Mouse (Mus musculus) liver, postnatal 0 days (tissue): Measurements from ENCODE around the gene 2610318N02Rik.
A peak's percentile ranks its signal among the peaks of the same experiment; 100 is the strongest.

Source experiments
- CTCF ChIP-seq: sonication (generic); IDR thresholded peaks from 2 replicates; pipeline ENCODE4 v1.5.1; 2016; ENCODE audit warnings: antibody characterized with exemption, low read depth
- EP300 ChIP-seq: IDR thresholded peaks from 2 replicates; pipeline ENCODE4 v1.6.1; 2016; ENCODE audit warnings: antibody characterized with exemption, low read depth, mild to moderate bottlenecking

DNA sequence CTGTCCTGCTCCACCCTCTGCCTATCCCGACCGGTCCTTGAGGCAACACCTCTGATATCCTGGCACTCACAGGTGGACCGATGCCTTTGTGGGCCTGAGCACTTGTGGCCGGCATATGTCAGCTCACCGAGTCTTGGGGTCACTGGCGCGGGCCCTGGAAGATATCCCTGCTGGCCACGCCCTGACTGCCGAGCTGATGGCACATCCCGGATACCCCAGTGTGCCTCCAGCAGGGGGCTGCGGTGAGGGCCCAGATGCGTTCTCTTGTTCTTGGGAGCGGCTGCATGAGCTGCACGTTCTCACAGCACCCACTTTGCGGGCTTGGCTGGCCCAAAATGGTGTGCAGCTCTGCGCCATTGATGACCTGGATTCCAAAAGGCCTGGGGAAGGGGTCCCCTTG is 23.1 kb upstream of the 2610318N02Rik start:
- TF ChIP-seq CTCF (peak; percentile 52), EP300 (no peak)
